Mouse (Mus musculus) liver, adult 2 months (tissue): ENCODE results near the gene Aagab. TPM values are rescaled to one million over a fixed set of nuclear protein-coding genes. Genes with fewer than 3 reads are reported as not detected.
A peak's percentile ranks its signal among the peaks of the same experiment; 100 is the strongest.

Experiments
- DNase-seq: peaks from one replicate; pipeline ENCODE4 v3.0.0-alpha.2; 2011; ENCODE audit warnings: low read depth, low spot score; ENCODE audit errors: extremely low read depth
- H3K27ac ChIP-seq: fragments of 200-500 bp; replicated peaks from 2 replicates; pipeline ENCODE4 v1.5.1; 2012; ENCODE audit warnings: low read depth, mild to moderate bottlenecking, control low read depth, inconsistent platforms, low read length; ENCODE audit not compliant: insufficient read depth
- H3K27me3 ChIP-seq: fragments of 200-500 bp; 2 replicates; pipeline ENCODE4 v1.6.1; 2012; ENCODE audit warnings: mild to moderate bottlenecking, moderate library complexity, low read length, inconsistent platforms; ENCODE audit not compliant: control insufficient read depth, insufficient read depth
- H3K36me3 ChIP-seq: fragments of 200-500 bp; 2 replicates; pipeline ENCODE4 v1.6.1; 2012; ENCODE audit warnings: low read length, inconsistent platforms; ENCODE audit not compliant: control insufficient read depth, insufficient read depth
- H3K4me1 ChIP-seq: fragments of 200-500 bp; 2 replicates; pipeline ENCODE4 v1.6.1; 2011; ENCODE audit warnings: low read length; ENCODE audit not compliant: control insufficient read depth, insufficient read depth
- H3K4me3 ChIP-seq: fragments of 200-500 bp; 2 replicates; pipeline ENCODE4 v1.5.1; 2011; ENCODE audit warnings: low read depth, mild to moderate bottlenecking, control low read depth, low read length, moderate library complexity; ENCODE audit not compliant: insufficient read depth
- H3K79me2 ChIP-seq: fragments of 200-500 bp; 2 replicates; pipeline ENCODE4 v1.6.1; 2012; ENCODE audit warnings: inconsistent platforms, mild to moderate bottlenecking, low read length, moderate library complexity; ENCODE audit not compliant: control insufficient read depth, insufficient read depth
- H3K9ac ChIP-seq: fragments of 200-500 bp; 2 replicates; pipeline ENCODE4 v1.6.1; 2012; ENCODE audit warnings: low read depth, mild to moderate bottlenecking, control low read depth, inconsistent platforms, low read length
- CTCF ChIP-seq: fragments of 200-500 bp; IDR thresholded peaks from 2 replicates; pipeline ENCODE4 v1.5.1; 2011; ENCODE audit warnings: low read depth, low read length, control low read depth
- POLR2A ChIP-seq: fragments of 200-500 bp; IDR thresholded peaks from 2 replicates; pipeline ENCODE4 v1.6.1; 2011; ENCODE audit warnings: low read length, control low read depth; ENCODE audit not compliant: insufficient read depth; ENCODE audit errors: extremely low read depth
- WGBS: fragments of 180-500 bp; shearing (Covaris S2); methylation state at CpG from one replicate; pipeline ENCODE4 v1.1.7; 2018; 5-methylcytosine and 5-hydroxymethylcytosine counted together
- polyA plus RNA-seq: library from polyadenylated mRNA; depleted of rRNA; stranded (reverse); fragments of >200 nt; gene quantifications from 2 replicates; pipeline ENCODE4 v1.2.3, GENCODE M21; 2012
- total RNA-seq: library from RNA; depleted of rRNA; stranded (reverse); fragments of >200 nt; gene quantifications from 2 replicates; pipeline ENCODE4 v1.2.3, GENCODE M21; 2014

Gene Aagab
- total and polyA plus RNA-seq, 2 experiments = 11.9 to 14.9 TPM

DNA sequence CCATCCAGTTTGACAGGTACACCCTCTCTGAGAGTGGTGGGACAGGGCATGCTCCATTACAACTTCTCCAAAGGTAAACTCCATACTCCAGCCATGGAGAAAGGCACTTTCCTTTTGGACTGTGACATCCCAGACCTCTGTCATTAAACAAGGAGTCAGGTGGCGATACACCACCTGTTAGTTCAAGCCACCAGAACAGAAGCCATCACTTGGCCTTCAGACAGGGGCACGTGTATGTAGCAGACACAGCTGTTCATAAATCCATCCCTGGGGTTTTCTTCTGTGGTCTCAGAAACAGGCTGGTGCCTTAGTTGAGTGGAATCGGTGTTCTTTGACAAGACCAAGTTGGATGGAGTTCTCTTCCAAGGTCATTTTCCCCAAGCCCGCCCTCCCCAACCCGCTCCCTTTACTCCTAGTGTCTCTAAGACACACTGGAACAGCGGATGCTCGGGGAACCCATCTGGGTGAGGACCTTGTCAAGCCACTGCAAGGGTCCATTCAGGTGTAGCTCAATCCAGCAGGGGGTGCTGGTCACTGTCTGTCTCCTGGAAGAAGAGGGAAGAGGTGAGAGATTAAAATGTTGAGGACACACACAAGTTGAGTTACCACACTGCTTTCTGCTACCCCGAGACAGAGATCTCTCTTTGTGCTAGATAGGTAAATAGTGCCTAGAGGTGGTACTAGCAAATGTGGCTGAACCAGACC is 47.5 kb downstream of the Aagab start:
- Histone ChIP-seq H3K79me2 (no peaks in the 10 kb centered on the region), H3K36me3 (peaks cover 9% of the 10 kb centered on the region; the same call in 1 of the 2 replicates), H3K27ac (no peak overlapping the region), H3K4me3 (no peak overlapping the region), H3K27me3 (no peaks in the 10 kb centered on the region), H3K4me1 (no peaks in the 10 kb centered on the region; the same call in 1 of the 2 replicates), H3K9ac (no peak overlapping the region)
- WGBS = 87% methylated on average over 8 of the region's 8 CpGs
- peak; percentile 22 for DNase-seq
- TF ChIP-seq CTCF = peak; percentile 48
- no peak for TF ChIP-seq POLR2A

DNA sequence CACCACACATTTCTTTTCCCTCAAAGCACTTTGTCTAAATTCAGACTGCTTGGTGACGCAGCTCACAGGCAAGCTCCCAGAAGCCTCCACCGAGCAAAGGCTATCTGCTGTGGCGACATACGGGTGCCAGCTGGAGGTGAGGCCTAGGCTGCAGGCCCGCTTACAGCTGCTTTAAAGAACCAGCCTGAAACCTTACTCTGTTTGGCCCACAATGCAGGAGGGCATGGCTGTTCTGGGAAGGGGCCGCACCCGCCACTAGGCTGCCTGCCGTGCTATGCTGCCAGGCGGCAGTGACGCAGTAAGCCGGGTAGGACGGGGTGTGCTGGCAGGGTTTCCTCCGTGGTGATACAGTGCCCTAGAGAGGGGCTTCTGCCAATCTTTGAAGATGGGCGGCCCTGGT is 48.4 kb downstream of the Aagab start:
- Histone ChIP-seq H3K36me3 (peaks cover 9% of the 10 kb centered on the region; the same call in 1 of the 2 replicates), H3K27ac (no peak overlapping the region), H3K4me1 (no peaks in the 10 kb centered on the region; the same call in 1 of the 2 replicates), H3K9ac (no peak overlapping the region), H3K27me3 (no peaks in the 10 kb centered on the region), H3K4me3 (no peak overlapping the region), H3K79me2 (no peaks in the 10 kb centered on the region)
- WGBS = 92% methylated on average over 14 of the region's 14 CpGs
- TF ChIP-seq POLR2A (no peak), CTCF (no peak)
- DNase-seq = no peak

DNA sequence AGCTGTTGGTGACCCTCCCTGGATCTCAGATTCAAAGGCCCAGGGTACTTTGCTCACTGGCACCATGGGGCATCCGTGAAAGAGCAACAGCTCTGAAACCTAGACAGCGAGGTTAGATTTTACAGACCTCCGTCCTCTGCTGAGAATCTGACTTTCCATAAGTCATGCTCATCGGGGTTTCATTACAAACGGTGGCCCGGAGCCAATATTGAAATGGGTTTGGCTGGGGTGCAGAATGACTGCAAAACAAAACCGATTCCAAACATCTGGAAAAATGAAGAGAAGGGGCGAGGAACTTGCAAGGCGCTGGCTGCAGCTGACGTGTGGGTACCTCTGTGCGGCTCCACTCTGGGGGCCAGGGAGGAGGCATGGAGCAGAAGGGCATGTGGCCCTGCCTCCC is 49.1 kb downstream of the Aagab start:
- 78% methylated on average over 11 of the region's 11 CpGs for WGBS
- no peaks in the 10 kb centered on the region for H3K27me3 ChIP-seq
- no peak for TF ChIP-seq CTCF
- peaks cover 9% of the 10 kb centered on the region; the same call in 1 of the 2 replicates for H3K36me3 ChIP-seq
- H3K27ac ChIP-seq = no peak overlapping the region
- no peak overlapping the region for H3K9ac ChIP-seq
- no peak for DNase-seq
- H3K4me1 ChIP-seq = no peaks in the 10 kb centered on the region; the same call in 1 of the 2 replicates
- H3K4me3 ChIP-seq = no peak overlapping the region
- H3K79me2 ChIP-seq = no peaks in the 10 kb centered on the region

DNA sequence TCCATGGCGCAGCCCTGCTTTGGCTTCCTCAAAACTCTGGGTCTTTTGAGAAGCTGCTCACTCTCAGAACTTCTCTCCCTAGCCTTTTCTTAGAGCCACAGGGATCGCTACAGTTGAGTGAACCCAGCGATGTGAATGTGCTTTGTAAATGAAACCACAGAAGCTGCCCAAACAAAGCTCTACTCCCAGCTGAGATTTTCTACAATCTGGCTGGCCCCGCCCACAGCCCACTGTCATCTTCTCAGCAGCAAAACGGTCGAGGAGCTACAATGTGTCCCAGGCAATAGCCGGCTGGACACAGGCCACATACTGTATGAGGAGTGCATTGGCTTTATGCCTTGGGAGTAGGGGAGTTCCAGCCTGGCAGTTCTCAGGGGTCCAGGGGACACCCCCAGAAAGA is 51.2 kb downstream of the Aagab start:
- TF ChIP-seq CTCF (no peak), POLR2A (no peak)
- no peaks in the 10 kb centered on the region for H3K4me1 ChIP-seq
- no peak for DNase-seq
- WGBS = 73% methylated on average over 7 of the region's 7 CpGs
- no peaks in the 10 kb centered on the region for H3K27me3 ChIP-seq
- H3K27ac ChIP-seq = no peak overlapping the region
- no peak overlapping the region for H3K4me3 ChIP-seq
- H3K79me2 ChIP-seq = no peaks in the 10 kb centered on the region
- H3K36me3 ChIP-seq = peaks cover 9% of the 10 kb centered on the region; the same call in 1 of the 2 replicates
- no peak overlapping the region for H3K9ac ChIP-seq

DNA sequence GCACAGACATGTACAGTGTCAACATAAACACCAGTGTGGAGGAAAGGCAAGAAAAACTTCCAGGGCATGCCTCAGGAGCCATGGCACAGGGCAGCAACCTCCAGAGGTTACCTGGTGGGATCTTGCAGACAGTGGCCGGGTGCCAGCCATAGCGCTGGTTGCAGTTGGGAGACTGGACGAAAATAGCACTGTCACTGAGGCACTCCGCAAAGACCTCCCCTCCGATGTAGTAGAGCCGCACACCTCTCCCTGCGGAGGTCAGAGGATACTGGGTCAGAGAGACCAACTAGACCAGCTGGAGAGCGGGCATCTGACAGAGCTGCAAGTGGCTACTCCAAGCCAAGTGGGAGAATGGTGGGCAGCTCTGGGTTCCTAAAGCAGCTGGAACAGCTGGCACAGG is 52.1 kb downstream of the Aagab start:
- no peaks in the 10 kb centered on the region for H3K27me3 ChIP-seq
- no peaks in the 10 kb centered on the region for H3K4me1 ChIP-seq
- H3K27ac ChIP-seq = no peak overlapping the region
- H3K36me3 ChIP-seq = peaks cover 3% of the 10 kb centered on the region; the same call in 1 of the 2 replicates
- no peak for DNase-seq
- no peak overlapping the region for H3K9ac ChIP-seq
- 97% methylated on average over 8 of the region's 8 CpGs for WGBS
- H3K79me2 ChIP-seq = no peaks in the 10 kb centered on the region
- no peak overlapping the region for H3K4me3 ChIP-seq
- TF ChIP-seq CTCF (no peak), POLR2A (no peak)

DNA sequence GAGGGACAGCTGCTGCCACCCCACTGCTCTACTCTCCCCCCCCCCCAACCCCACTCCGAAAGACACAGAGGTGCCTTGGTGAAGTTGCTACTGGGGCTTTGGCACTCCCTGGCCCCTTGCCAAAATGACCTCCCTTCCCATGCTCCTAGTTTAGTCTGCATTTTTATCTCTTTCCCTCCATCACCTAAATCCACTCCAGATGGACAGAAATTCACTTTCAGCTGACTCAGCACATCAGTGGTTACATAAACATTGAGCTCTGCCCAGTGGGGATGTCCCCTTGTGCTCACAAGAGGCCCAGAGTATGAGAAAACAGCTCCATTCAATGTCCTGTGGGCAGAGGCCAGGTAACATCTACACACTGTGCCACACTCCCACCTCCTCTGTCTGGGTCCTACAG is 52.6 kb downstream of the Aagab start:
- no peak for TF ChIP-seq CTCF
- TF ChIP-seq POLR2A = no peak
- no peaks in the 10 kb centered on the region for H3K4me1 ChIP-seq
- WGBS = 94% methylated on average over 1 of the region's 1 CpGs
- DNase-seq = no peak
- H3K27me3 ChIP-seq = no peaks in the 10 kb centered on the region
- H3K9ac ChIP-seq = no peak overlapping the region
- H3K36me3 ChIP-seq = peaks cover 3% of the 10 kb centered on the region; the same call in 1 of the 2 replicates
- no peak overlapping the region for H3K4me3 ChIP-seq
- no peak overlapping the region for H3K27ac ChIP-seq
- H3K79me2 ChIP-seq = no peaks in the 10 kb centered on the region
